Mouse (Mus musculus): ENCODE data around the gene Slc25a47.
A peak's percentile ranks its signal among the peaks of the same experiment; 100 is the strongest.

Gene Slc25a47

GRCm38 (mm10) chr12:108869575-108869974 is 33.7 kb downstream of the Slc25a47 start:
- peak in 1 of 2 experiments; percentile 26 for DNase-seq

- no peak for DNase-seq
Measured at GRCm38 (mm10) chr12:108873122-108873521, 37.3 kb downstream of the Slc25a47 start.

DNA sequence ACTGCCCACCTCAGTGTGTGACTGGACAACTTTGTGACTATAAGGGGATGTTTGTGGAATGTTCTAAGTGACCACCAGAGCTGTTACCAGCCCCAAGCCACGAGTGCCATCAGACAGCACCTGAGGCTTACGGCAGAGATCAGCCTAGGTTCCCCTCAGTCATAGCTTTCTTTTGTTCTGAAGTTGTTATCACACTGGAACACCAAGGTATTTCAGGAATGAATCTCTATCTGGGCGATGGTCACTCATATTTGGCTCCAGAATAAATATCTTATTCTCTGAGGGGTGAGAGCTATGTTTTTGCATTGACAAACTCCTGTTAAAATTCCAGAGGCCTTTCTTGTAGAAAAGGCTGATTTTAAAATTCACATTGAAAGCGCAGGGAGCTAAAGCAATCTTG is 43.3 kb downstream of the Slc25a47 start:
- no peak for DNase-seq

DNA sequence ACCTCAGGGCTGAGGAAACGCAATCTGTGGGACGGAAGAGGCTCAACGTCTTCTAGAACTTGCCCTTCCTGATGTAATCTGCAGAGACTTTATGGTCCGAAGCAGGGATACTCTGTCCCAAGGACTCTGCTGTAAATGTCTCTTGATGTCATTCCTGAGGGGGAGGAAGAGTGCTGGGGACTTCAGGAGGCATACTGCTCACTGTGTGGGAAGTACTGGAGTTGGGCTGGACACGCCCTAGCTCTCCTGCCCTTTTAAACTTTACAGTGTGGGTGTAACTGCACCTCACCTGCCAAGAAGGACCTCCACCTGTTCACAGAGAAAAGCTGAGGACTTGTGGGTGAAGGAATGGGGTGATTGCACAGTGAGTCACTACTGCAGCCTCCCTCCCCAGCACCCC is 44.8 kb downstream of the Slc25a47 start:
- peak in 1 of 2 experiments; percentile 42 for DNase-seq

DNA sequence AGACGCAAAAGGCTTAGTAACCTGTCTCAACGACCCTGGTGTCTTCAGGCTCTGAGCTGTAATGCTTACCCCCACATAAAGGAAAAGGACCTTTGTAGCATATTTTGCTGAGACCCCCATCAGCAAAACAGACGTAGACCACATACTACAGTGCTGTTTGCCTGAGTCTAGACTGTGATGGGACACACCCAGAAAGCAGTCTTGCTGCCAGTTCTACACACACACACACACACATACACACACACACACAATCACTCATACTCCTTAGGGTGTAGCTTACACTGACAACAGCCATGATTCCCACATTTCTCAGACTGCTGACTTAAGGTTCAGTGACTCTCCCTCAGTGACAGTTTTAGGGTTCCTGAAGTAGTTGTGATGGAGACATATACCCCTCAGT is 45.3 kb downstream of the Slc25a47 start:
- DNase-seq = no peak

- no peak for DNase-seq
Measured at GRCm38 (mm10) chr12:108882776-108883175, 46.9 kb downstream of the Slc25a47 start.

- no peak for DNase-seq
Measured at GRCm38 (mm10) chr12:108885906-108886305, 50.1 kb downstream of the Slc25a47 start.

DNA sequence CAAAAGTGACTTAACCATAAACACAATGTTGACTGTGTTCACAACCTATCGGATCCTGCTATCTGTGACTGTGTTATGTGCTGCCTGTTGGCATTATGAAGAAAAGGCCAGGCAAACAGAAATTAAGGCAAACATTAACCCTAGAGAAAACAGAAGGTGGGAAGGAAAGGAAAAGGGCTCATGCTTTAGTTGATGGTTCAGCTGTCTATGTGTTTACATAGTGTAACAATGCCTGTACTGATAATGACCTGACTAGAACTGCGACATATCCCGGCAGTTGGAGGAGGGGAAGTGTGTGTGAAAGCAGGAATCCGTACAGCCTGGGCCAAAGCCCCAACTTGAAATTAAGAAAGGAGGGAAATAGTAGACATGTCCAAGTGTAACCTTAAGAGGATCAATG is 51.2 kb downstream of the Slc25a47 start:
- no peak for DNase-seq

- no peak for DNase-seq
Measured at GRCm38 (mm10) chr12:108888632-108889031, 52.8 kb downstream of the Slc25a47 start.

DNA sequence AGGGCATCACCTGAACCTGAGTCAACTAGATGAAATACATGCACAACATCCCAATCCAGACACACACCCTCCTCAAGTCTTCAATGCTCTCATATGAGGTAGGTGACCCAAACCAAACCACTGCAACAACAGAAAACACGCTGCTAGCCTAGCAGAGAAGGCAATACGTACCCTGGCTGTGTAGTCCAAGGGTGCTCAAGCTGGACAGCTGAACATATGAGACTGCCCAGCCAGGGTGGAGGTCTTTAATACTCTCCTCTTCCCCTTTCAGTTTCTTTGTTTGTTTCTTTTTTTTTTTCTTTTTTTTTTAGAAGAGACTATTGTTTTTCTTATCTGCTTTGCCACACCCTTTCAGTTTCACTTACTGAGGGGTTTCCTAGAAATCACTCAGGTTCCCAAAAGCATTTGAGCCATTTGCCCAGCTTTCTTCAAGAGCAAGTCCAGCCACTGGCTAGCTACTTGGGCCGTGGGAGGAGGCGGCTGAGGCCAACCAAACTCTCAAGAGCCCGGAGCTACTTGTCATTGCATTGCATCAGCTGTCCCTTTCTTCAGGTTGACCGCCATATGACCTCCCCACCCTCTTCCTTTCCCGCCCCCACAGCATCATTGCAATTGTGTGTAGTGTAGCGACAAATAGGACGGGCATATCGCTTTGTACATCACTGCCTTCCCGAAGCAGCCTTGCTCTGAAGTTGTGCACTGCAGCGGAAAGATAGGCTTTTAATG is 57.3 kb downstream of the Slc25a47 start, which contains the start of gene Wdr25:
TSS of gene Wdr25 (plus strand) at position 643 of the 726 bp plus-strand sequence.
- peak; percentile 53 to 58 for DNase-seq

- DNase-seq = peak; percentile 97 to 98
Measured at GRCm38 (mm10) chr12:108893715-108894431, 58.0 kb downstream of the Slc25a47 start, which contains the start of gene Wars. TSS of gene Wars (minus strand) at chr12:108894174.

GRCm38 (mm10) chr12:108894432-108894816 is 58.6 kb downstream of the Slc25a47 start:
- no peak for DNase-seq

DNA sequence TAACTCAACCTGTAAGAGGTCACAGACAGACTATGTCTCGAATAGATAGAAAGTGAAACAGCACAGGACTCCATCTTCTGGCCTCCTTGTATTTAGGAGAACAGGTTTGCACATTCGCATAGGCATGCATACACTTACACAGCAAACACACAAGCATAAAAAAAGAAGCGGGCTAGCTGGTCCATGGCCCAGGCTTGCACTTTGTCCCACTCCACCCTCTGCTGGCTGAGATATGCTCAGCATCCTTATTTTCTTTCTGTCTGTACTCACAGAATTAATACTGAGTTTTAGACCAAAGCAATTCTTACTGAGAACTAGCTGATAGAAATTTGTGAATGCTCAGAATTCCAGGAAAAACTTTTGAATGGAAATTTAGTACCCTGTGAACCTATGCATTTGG is 60.2 kb downstream of the Slc25a47 start:
- DNase-seq = peak in 1 of 2 experiments; percentile 52

- peak in 1 of 2 experiments; percentile 28 for DNase-seq
Measured at GRCm38 (mm10) chr12:108901346-108901745, 65.5 kb downstream of the Slc25a47 start.

GRCm38 (mm10) chr12:108902940-108903339 is 67.1 kb downstream of the Slc25a47 start:
- peak; percentile 49 to 65 for DNase-seq

DNA sequence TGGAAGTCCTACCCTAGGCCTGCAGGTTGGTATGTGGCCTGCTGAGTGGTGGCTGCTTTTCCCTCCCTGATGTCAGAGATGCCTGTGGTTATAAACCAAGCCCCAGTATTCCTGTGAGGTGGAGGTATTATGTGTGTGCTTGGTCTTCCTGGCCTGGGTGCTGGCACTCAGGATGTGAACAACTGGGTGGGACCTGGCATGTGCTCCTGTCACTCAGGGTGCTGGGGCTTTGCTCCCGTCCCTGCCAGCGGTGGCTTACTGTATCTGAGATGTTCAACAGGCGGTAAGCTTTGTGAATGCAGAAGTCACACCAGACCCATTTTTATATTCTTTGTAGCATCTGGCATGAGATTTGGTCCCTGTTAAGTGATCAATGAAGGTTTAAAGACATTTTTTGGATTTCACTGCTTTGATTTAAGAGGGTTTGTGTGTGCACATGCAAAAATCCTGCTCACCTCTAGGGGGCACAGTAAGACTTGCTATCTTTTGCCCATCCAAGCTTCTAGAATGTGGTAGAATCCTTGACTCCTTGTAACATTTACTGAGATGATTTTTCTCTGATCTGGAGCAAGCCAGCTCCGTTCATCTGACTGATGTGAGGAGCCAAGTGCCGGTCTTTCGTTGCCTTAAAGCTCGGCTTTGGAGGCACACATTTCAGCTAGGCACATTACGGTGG is 67.9 kb downstream of the Slc25a47 start:
- DNase-seq = peak; percentile 21 to 62

GRCm38 (mm10) chr12:108904276-108904653 is 68.4 kb downstream of the Slc25a47 start:
- DNase-seq = peak in 1 of 2 experiments; percentile 18

DNA sequence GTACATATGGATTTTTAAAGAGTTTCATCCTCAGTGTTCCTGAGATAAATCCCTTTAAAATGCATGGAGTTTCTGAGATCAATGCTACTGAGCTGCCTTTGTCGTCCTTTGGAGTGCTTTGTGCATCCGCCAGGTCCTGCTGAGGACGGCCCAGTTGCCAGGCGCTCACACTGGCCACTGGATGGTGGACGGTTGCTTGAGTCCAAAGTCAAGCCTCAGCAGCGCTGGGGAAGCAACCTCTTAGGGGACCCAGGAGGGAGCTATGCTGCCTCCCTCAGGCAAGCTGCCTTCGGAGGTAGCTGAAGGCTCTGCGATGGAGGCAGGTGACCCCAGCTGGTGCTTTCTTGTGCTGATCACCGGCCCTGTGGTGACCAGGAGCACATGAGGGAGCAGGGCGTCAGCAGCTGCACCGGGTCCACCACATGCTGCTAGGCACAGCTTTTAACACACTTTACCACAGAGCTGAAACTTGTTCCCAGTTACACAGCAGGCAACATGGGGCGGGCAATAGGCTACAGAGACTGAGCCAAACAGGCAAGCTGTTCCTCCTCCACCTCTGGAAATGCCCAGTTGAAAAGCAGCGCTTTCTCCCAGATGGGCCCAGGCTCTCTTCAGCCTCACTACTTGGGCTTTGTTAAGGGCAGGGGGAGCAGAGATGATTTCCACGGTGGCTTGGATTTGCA is 69.9 kb downstream of the Slc25a47 start:
- no peak for DNase-seq

DNA sequence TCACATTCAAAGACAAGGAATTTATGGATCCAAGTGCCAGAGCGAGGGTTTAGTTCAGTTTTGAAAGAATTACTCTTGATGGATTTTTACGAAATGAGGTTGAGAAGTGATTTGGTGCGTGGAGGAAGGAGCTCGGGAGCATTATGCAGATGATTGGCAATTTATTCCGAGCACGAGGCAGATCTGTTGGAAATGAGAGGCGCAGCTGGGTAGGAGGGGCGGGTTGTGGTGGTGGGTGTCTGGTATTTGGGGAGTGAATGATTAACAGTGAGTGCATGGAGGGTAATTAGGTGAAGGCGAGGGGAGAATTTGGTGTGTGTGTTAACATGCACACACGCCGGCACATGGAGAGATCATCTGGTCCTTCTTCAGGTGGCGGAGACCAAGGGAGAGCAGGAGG is 70.6 kb downstream of the Slc25a47 start:
- DNase-seq = no peak
